Comparison of ENCODE assay signal across 7 mouse cellular contexts in the genomic region with DNA sequence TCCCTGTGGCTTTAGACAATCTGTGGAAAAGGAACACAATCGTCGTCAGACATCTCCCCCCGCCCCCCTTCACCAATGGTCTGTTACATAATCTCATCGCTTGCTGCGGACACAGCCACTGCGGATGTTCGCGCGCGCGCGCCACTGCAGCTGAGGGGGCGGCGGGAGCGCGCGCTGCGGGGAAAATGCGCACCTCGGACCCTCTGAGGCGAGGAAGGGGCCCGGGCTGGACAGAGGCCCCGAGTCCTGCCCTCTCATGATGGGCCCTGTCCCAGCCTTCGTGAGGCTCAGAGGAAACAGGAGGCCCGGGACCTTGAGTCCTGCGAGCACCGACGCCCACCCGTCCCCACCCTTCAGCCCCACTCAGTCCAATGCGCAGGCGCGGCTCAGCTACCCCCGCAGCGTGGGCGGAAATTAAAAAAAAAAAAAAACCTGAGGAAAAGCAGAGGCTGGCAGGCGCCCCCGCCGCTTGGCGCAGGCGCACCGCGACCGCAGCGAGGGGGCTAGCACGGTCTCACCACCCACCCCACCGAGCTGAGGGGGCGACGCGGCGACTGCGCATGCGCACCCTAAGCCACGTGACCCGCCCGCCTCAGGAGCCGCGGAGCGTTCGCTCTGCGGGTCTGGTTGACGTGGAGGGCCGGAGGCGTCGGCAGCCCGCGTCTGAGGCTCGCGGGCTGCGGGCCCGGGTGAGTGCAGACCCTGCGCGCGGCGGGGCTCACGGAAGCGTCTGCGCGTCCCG. TPM values are rescaled to one million over a fixed set of nuclear protein-coding genes. Genes with fewer than 3 reads are reported as not detected.
DNase-seq lines count a peak whose midpoint lies in the region; ATAC-seq and TF ChIP-seq lines count a peak whose summit lies in the region.

Ttc3 (plus strand) TSS at position 446 of the 742 bp plus-strand sequence.

- peak; percentile 94 for DNase-seq in adrenal gland, postnatal 25 days
- peak; percentile 93 to 94 for DNase-seq in heart, adult 18-20 months
- DNase-seq in kidney, adult 2 months = peak; percentile 94
- peak; percentile 78 to 86 for DNase-seq in spleen, adult 2 months (ENCODE audit: low read depth in 1 of 2, low spot score in 2 of 2)

- H3K27ac ChIP-seq in embryonic facial prominence, embryonic 12.5 days = peak within 1 kb of the TSS; percentile 97
- H3K27ac ChIP-seq in kidney, adult 2 months (ENCODE audit: insufficient read depth, low read depth, low read length) = peak within 1 kb of the TSS; percentile 99
- H3K27ac ChIP-seq in limb, embryonic 12.5 days = peak within 1 kb of the TSS; percentile 96
- H3K27ac ChIP-seq in midbrain, embryonic 15.5 days = peak within 1 kb of the TSS; percentile 100
- H3K27ac ChIP-seq in spleen, adult 2 months (ENCODE audit: insufficient read depth, low read length) = peak within 1 kb of the TSS; percentile 89

- peak; percentile 85 for ATAC-seq in embryonic facial prominence, embryonic 12.5 days (ENCODE audit: insufficient number of reproducible peaks, insufficient read depth, low FRiP score, low TSS enrichment)
- ATAC-seq in limb, embryonic 12.5 days (ENCODE audit: insufficient number of reproducible peaks, insufficient read depth, low FRiP score, low TSS enrichment, low read depth) = peak; percentile 80
- peak; percentile 80 for ATAC-seq in midbrain, embryonic 15.5 days (replicated peaks)

- no peaks in the 10 kb centered on the region for H3K9me3 ChIP-seq in embryonic facial prominence, embryonic 12.5 days
- H3K9me3 ChIP-seq in limb, embryonic 12.5 days = no peaks in the 10 kb centered on the region
- no peaks in the 10 kb centered on the region for H3K9me3 ChIP-seq in midbrain, embryonic 15.5 days

- peak; percentile 46 for TF ChIP-seq POLR2A in kidney, adult 2 months (IDR thresholded peaks at IDR 0.05; ENCODE audit: low read depth, low read length)
- TF ChIP-seq POLR2A in spleen, adult 2 months (IDR thresholded peaks at IDR 0.05; ENCODE audit: low read depth, low read length) = no peak; the same call in 1 of the 2 replicates

- no peaks in the 10 kb centered on the region for H3K36me3 ChIP-seq in embryonic facial prominence, embryonic 12.5 days
- no peaks in the 10 kb centered on the region; the same call in 1 of the 2 replicates for H3K36me3 ChIP-seq in kidney, adult 2 months (ENCODE audit: control insufficient read depth, insufficient read depth, low read length)
- H3K36me3 ChIP-seq in limb, embryonic 12.5 days = peaks cover 10% of the 10 kb centered on the region; the same call in 1 of the 2 replicates
- no peaks in the 10 kb centered on the region for H3K36me3 ChIP-seq in midbrain, embryonic 15.5 days (replicated peaks)
- no peaks in the 10 kb centered on the region for H3K36me3 ChIP-seq in spleen, adult 2 months (ENCODE audit: control insufficient read depth, insufficient read depth, low read length)

- H3K27me3 ChIP-seq in embryonic facial prominence, embryonic 12.5 days = no peaks in the 10 kb centered on the region
- H3K27me3 ChIP-seq in kidney, adult 2 months (replicated peaks; ENCODE audit: control insufficient read depth, insufficient read depth, low read length) = no peaks in the 10 kb centered on the region
- H3K27me3 ChIP-seq in limb, embryonic 12.5 days = no peaks in the 10 kb centered on the region
- no peaks in the 10 kb centered on the region for H3K27me3 ChIP-seq in midbrain, embryonic 15.5 days (replicated peaks)
- no peaks in the 10 kb centered on the region for H3K27me3 ChIP-seq in spleen, adult 2 months (ENCODE audit: control insufficient read depth, insufficient read depth, low read length)

- peak within 1 kb of the TSS; percentile 67 for H3K4me2 ChIP-seq in embryonic facial prominence, embryonic 12.5 days (replicated peaks)
- peak within 1 kb of the TSS; percentile 69 for H3K4me2 ChIP-seq in limb, embryonic 12.5 days
- peak within 1 kb of the TSS; percentile 76 for H3K4me2 ChIP-seq in midbrain, embryonic 15.5 days

- H3K4me3 ChIP-seq in embryonic facial prominence, embryonic 12.5 days = peak within 1 kb of the TSS; percentile 87
- H3K4me3 ChIP-seq in kidney, adult 2 months (ENCODE audit: insufficient read depth, low read depth, low read length) = peak within 1 kb of the TSS; percentile 83
- H3K4me3 ChIP-seq in limb, embryonic 12.5 days (replicated peaks) = peak within 1 kb of the TSS; percentile 87
- peak within 1 kb of the TSS; percentile 93 for H3K4me3 ChIP-seq in midbrain, embryonic 15.5 days
- H3K4me3 ChIP-seq in spleen, adult 2 months (ENCODE audit: extremely low read depth, insufficient read depth, insufficient read length) = peak within 1 kb of the TSS; percentile 93

- peak within 1 kb of the TSS; percentile 90 for H3K9ac ChIP-seq in embryonic facial prominence, embryonic 12.5 days
- peak within 1 kb of the TSS; percentile 94 for H3K9ac ChIP-seq in limb, embryonic 12.5 days (replicated peaks)
- H3K9ac ChIP-seq in midbrain, embryonic 15.5 days = peak within 1 kb of the TSS; percentile 100

- H3K4me1 ChIP-seq in embryonic facial prominence, embryonic 12.5 days = peaks cover 22% of the 10 kb centered on the region
- H3K4me1 ChIP-seq in kidney, adult 2 months (ENCODE audit: control insufficient read depth, insufficient read depth, low read length) = peaks cover 6% of the 10 kb centered on the region; the same call in 1 of the 2 replicates
- H3K4me1 ChIP-seq in limb, embryonic 12.5 days (replicated peaks) = peaks cover 17% of the 10 kb centered on the region
- peaks cover 40% of the 10 kb centered on the region for H3K4me1 ChIP-seq in midbrain, embryonic 15.5 days
- H3K4me1 ChIP-seq in spleen, adult 2 months (ENCODE audit: control insufficient read depth, insufficient read depth, insufficient read length) = peaks cover 5% of the 10 kb centered on the region

- TF ChIP-seq CTCF in kidney, adult 2 months (conservative IDR thresholded peaks at IDR 0.05; ENCODE audit: insufficient read depth, insufficient read length, low read depth, low read length) = no peak
- no peak for TF ChIP-seq CTCF in spleen, adult 2 months (IDR thresholded peaks at IDR 0.05; ENCODE audit: extremely low read depth, insufficient read depth, insufficient read length, insufficient replicate concordance)

- under 1% methylated on average over 79 of the region's 79 CpGs for WGBS in embryonic facial prominence, embryonic 12.5 days
- WGBS in kidney, adult 2 months = under 1% methylated on average over 79 of the region's 79 CpGs
- under 1% methylated on average over 78 of the region's 79 CpGs for WGBS in limb, embryonic 12.5 days
- WGBS in midbrain, embryonic 15.5 days = under 1% methylated on average over 77 of the region's 79 CpGs
- WGBS in spleen, adult 2 months = under 1% methylated on average over 75 of the region's 79 CpGs

RNA-seq across cellular contexts. Expression of gene Ttc3, which starts in this region (rescaled TPM):
- total RNA-seq in adrenal gland, postnatal 25 days (2021) = 124 and 136 TPM in 2 replicates
- 353 and 377 TPM in 2 replicates for polyA plus RNA-seq in embryonic facial prominence, embryonic 12.5 days (2016; fragmentation: Nextera tagmentation; extraction: Ambion mirVana)
- 10 to 100 TPM; 83.9 to 89.1 TPM for total RNA-seq in heart, adult 18-20 months (2021)
- 22.2 and 24.3 TPM in 2 replicates for polyA plus RNA-seq in kidney, adult 2 months (2012; rRNA removed)
- 334 and 339 TPM in 2 replicates for polyA plus RNA-seq in limb, embryonic 12.5 days (2016; fragmentation: Nextera tagmentation; extraction: Ambion mirVana)
- 917 and 970 TPM in 2 replicates for polyA plus RNA-seq in midbrain, embryonic 15.5 days (2015; fragmentation: Nextera tagmentation; extraction: Ambion mirVana)
- 17.5 and 21.6 TPM in 2 replicates for polyA plus RNA-seq in spleen, adult 2 months (2012; rRNA removed)

Comparison
In these comparisons a context has a peak if more than half of its experiments do, and no peak if none do; other contexts are left out.
1. Peak in every context shown above with its lines: DNase-seq, ATAC-seq, H3K4me3 ChIP-seq and H3K27ac ChIP-seq.
2. RNA of gene Ttc3 (polyA plus RNA-seq): 917 to 970 TPM in midbrain, embryonic 15.5 days, 353 to 377 TPM in embryonic facial prominence, embryonic 12.5 days and 334 to 339 TPM in limb, embryonic 12.5 days; 22.2 to 24.3 TPM in kidney, adult 2 months and 17.5 to 21.6 TPM in spleen, adult 2 months; every median in the first group is over 10 times any median in the second.